Mouse (Mus musculus) forebrain, embryonic 13.5 days (tissue): ENCODE results near the gene Efna2. TPM values are rescaled to one million over a fixed set of nuclear protein-coding genes. Genes with fewer than 3 reads are reported as not detected.

Experiments
- ATAC-seq: fragments of 200-750 bp; cut with Nextera tagmentation; 2 replicates; pipeline ENCODE4 v1.8.0; 2017
- H3K27ac ChIP-seq: fragments of 300-500 bp; sonication (generic); 2 replicates; pipeline ENCODE4 v1.5.1; 2015; ENCODE audit warnings: inconsistent platforms, mild to moderate bottlenecking, moderate library complexity
- H3K27me3 ChIP-seq: fragments of 300-500 bp; sonication (generic); 2 replicates; pipeline ENCODE4 v1.6.1; 2015; ENCODE audit warnings: mild to moderate bottlenecking, inconsistent platforms
- H3K36me3 ChIP-seq: fragments of 300-500 bp; sonication (generic); 2 replicates; pipeline ENCODE4 v1.6.1; 2015; ENCODE audit warnings: mild to moderate bottlenecking, inconsistent platforms; ENCODE audit not compliant: poor library complexity, severe bottlenecking
- H3K4me1 ChIP-seq: fragments of 300-500 bp; sonication (generic); 2 replicates; pipeline ENCODE4 v1.6.1; 2015; ENCODE audit warnings: inconsistent platforms
- H3K4me2 ChIP-seq: fragments of 300-500 bp; sonication (generic); 2 replicates; pipeline ENCODE4 v1.6.1; 2015; ENCODE audit warnings: inconsistent platforms, mild to moderate bottlenecking, moderate library complexity
- H3K4me3 ChIP-seq: fragments of 300-500 bp; sonication (generic); 2 replicates; pipeline ENCODE4 v1.5.1; 2015; ENCODE audit warnings: mild to moderate bottlenecking, inconsistent platforms
- H3K9ac ChIP-seq: fragments of 300-500 bp; sonication (generic); 2 replicates; pipeline ENCODE4 v1.6.1; 2015; ENCODE audit warnings: mild to moderate bottlenecking, inconsistent platforms
- H3K9me3 ChIP-seq: fragments of 300-500 bp; sonication (generic); replicated peaks from 2 replicates; pipeline ENCODE4 v1.6.1; 2016; ENCODE audit warnings: inconsistent platforms
- WGBS: fragments of 180-500 bp; shearing (Covaris S2); methylation state at CpG from one replicate; pipeline ENCODE4 v1.1.7; 2015; 5-methylcytosine and 5-hydroxymethylcytosine counted together
- polyA plus RNA-seq: library from polyadenylated mRNA; unstranded; fragments of >200 nt; fragmentation: Nextera tagmentation; extraction: Ambion mirVana; gene quantifications from 2 replicates; pipeline ENCODE4 v1.2.1, GENCODE M21; 2015

The Efna2 gene
- 17.7 and 19.5 TPM in 2 replicates for polyA plus RNA-seq

- 4% methylated on average over 43 of the region's 106 CpGs for WGBS
- H3K9ac ChIP-seq = peak within 1 kb of the TSS; percentile 98
- peak within 1 kb of the TSS; percentile 77 for H3K4me2 ChIP-seq
- H3K4me1 ChIP-seq = peaks cover 45% of the 10 kb centered on the region
- H3K4me3 ChIP-seq = peak within 1 kb of the TSS; percentile 85
- peak within 1 kb of the TSS; percentile 79 for H3K27ac ChIP-seq
- no peaks in the 10 kb centered on the region for H3K9me3 ChIP-seq
- no peaks in the 10 kb centered on the region for H3K27me3 ChIP-seq
- peak; percentile 84 for ATAC-seq
- peaks cover 22% of the 10 kb centered on the region; the same call in 1 of the 2 replicates for H3K36me3 ChIP-seq
Observed at GRCm38 (mm10) chr10:80179068-80180051, at the start of gene Efna2. Efna2 (plus strand) TSS chr10:80179482.

- H3K36me3 ChIP-seq = peaks cover 100% of the 10 kb centered on the region
- H3K27ac ChIP-seq = no peak overlapping the region
- no peak overlapping the region for H3K4me2 ChIP-seq
- H3K4me3 ChIP-seq = no peak overlapping the region
- H3K9me3 ChIP-seq = no peaks in the 10 kb centered on the region
- 92% methylated on average over 9 of the region's 9 CpGs for WGBS
- H3K9ac ChIP-seq = no peak overlapping the region
- peaks cover 24% of the 10 kb centered on the region for H3K4me1 ChIP-seq
- H3K27me3 ChIP-seq = no peaks in the 10 kb centered on the region
- no peak for ATAC-seq
Observed at GRCm38 (mm10) chr10:80129846-80130245, 49.4 kb upstream of the Efna2 start.

GRCm38 (mm10) chr10:80130403-80131031, 48.8 kb upstream of the Efna2 start:
- ATAC-seq = no peak
- Histone ChIP-seq H3K9ac (no peak overlapping the region), H3K4me1 (peaks cover 24% of the 10 kb centered on the region), H3K27me3 (no peaks in the 10 kb centered on the region), H3K4me2 (no peak overlapping the region), H3K36me3 (peaks cover 100% of the 10 kb centered on the region), H3K27ac (no peak overlapping the region), H3K9me3 (no peaks in the 10 kb centered on the region), H3K4me3 (no peak overlapping the region)
- 87% methylated on average over 18 of the region's 18 CpGs for WGBS

DNA sequence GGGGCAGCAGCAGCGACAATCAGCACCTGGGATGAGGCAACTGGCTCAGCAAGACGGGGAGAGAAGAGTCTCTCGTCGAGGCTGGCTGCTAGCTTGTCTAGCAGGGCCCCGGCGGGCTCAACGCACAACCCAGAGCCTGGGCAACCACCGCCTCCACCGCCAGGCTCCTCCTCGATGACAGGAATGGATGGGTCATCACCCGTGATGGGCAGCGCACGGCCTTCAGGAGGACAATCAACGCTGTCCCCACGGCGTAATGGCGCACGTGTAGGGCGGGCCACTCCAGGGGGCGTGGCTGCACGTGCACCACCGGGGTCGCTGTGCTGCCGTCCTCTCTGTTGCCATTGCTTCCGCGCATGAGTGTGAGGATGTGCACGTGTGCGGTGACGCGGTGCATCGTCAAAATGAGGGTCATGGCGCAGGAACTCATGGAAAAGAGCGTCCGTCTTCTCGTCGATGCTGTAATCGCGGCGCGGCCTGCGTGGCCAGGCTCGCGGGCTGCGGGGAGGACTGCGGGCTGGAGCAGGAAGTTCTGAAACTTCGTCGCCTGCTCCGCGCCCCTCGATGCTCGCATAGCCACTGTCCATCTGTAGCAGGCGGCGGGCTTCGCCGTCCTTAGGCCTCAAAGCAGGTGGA, 47.8 kb upstream of the Efna2 start:
- H3K4me2 ChIP-seq = peak overlapping the region; percentile 37
- peaks cover 28% of the 10 kb centered on the region for H3K4me1 ChIP-seq
- ATAC-seq = peak; percentile 58
- peaks cover 98% of the 10 kb centered on the region for H3K36me3 ChIP-seq
- peak overlapping the region; percentile 34 for H3K9ac ChIP-seq
- H3K27ac ChIP-seq = no peak overlapping the region
- H3K9me3 ChIP-seq = no peaks in the 10 kb centered on the region
- H3K27me3 ChIP-seq = peaks cover 4% of the 10 kb centered on the region; the same call in 1 of the 2 replicates
- H3K4me3 ChIP-seq = no peak overlapping the region; the same call in 1 of the 2 replicates
- WGBS = 17% methylated on average over 55 of the region's 55 CpGs

GRCm38 (mm10) chr10:80131952-80132350, 47.3 kb upstream of the Efna2 start:
- WGBS = 38% methylated on average over 27 of the region's 27 CpGs
- H3K36me3 ChIP-seq = peaks cover 93% of the 10 kb centered on the region
- no peak overlapping the region for H3K4me3 ChIP-seq
- no peaks in the 10 kb centered on the region for H3K9me3 ChIP-seq
- peak overlapping the region; percentile 34; the same call in 1 of the 2 replicates for H3K9ac ChIP-seq
- peak overlapping the region; percentile 37 for H3K4me2 ChIP-seq
- no peak overlapping the region for H3K27ac ChIP-seq
- ATAC-seq = no peak
- peaks cover 33% of the 10 kb centered on the region for H3K4me1 ChIP-seq
- peaks cover 9% of the 10 kb centered on the region for H3K27me3 ChIP-seq

- Histone ChIP-seq H3K4me3 (no peak overlapping the region), H3K27me3 (peaks cover 10% of the 10 kb centered on the region), H3K4me2 (no peak overlapping the region), H3K9me3 (no peaks in the 10 kb centered on the region), H3K27ac (no peak overlapping the region), H3K4me1 (peaks cover 47% of the 10 kb centered on the region), H3K36me3 (peaks cover 79% of the 10 kb centered on the region), H3K9ac (0 out of 2 replicates have a peak overlapping the region, but pooled peaks have one; percentile 16)
- ATAC-seq = no peak
- WGBS = 68% methylated on average over 8 of the region's 8 CpGs
Observed at GRCm38 (mm10) chr10:80133226-80133849, 45.9 kb upstream of the Efna2 start.

GRCm38 (mm10) chr10:80134421-80134820, 44.9 kb upstream of the Efna2 start:
- H3K36me3 ChIP-seq = peaks cover 68% of the 10 kb centered on the region
- ATAC-seq = no peak
- no peak overlapping the region for H3K4me3 ChIP-seq
- no peaks in the 10 kb centered on the region for H3K9me3 ChIP-seq
- 93% methylated on average over 9 of the region's 9 CpGs for WGBS
- no peak overlapping the region for H3K9ac ChIP-seq
- H3K4me2 ChIP-seq = no peak overlapping the region
- no peak overlapping the region; the same call in 1 of the 2 replicates for H3K27ac ChIP-seq
- peaks cover 53% of the 10 kb centered on the region for H3K4me1 ChIP-seq
- peaks cover 10% of the 10 kb centered on the region for H3K27me3 ChIP-seq

- no peak for ATAC-seq
- Histone ChIP-seq H3K4me2 (no peak overlapping the region), H3K27me3 (peaks cover 10% of the 10 kb centered on the region), H3K9me3 (no peaks in the 10 kb centered on the region), H3K36me3 (peaks cover 61% of the 10 kb centered on the region), H3K4me3 (no peak overlapping the region), H3K9ac (no peak overlapping the region), H3K27ac (no peak overlapping the region; the same call in 1 of the 2 replicates), H3K4me1 (peaks cover 56% of the 10 kb centered on the region)
- 91% methylated on average over 10 of the region's 10 CpGs for WGBS
Observed at GRCm38 (mm10) chr10:80135161-80135560, 44.1 kb upstream of the Efna2 start.

DNA sequence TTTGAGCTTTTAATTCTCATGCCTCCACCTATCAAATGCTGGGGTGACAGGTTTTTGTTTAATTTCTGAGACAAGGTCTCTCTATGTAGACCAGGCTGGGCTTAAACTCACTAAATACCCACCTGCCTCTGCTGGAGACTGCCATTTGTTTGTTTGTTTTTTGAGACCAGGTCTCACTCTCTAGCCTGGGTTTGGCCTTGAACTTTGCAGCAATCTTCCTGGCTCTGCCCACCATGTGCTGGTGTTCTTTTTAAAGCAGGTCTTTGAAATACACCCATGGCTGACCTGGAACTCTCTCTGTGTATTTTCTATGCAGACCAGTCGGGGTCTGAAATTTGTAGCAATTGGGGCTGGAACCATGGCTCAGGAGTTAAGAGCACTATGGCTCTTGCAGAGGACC, 43.6 kb upstream of the Efna2 start:
- Histone ChIP-seq H3K36me3 (peaks cover 56% of the 10 kb centered on the region), H3K4me3 (no peak overlapping the region), H3K4me2 (no peak overlapping the region), H3K27me3 (peaks cover 10% of the 10 kb centered on the region), H3K4me1 (peaks cover 59% of the 10 kb centered on the region), H3K9me3 (no peaks in the 10 kb centered on the region), H3K27ac (no peak overlapping the region), H3K9ac (no peak overlapping the region)
- ATAC-seq = no peak
- whole genome bisulfite sequencing = 81% methylated on average over 1 of the region's 1 CpGs

DNA sequence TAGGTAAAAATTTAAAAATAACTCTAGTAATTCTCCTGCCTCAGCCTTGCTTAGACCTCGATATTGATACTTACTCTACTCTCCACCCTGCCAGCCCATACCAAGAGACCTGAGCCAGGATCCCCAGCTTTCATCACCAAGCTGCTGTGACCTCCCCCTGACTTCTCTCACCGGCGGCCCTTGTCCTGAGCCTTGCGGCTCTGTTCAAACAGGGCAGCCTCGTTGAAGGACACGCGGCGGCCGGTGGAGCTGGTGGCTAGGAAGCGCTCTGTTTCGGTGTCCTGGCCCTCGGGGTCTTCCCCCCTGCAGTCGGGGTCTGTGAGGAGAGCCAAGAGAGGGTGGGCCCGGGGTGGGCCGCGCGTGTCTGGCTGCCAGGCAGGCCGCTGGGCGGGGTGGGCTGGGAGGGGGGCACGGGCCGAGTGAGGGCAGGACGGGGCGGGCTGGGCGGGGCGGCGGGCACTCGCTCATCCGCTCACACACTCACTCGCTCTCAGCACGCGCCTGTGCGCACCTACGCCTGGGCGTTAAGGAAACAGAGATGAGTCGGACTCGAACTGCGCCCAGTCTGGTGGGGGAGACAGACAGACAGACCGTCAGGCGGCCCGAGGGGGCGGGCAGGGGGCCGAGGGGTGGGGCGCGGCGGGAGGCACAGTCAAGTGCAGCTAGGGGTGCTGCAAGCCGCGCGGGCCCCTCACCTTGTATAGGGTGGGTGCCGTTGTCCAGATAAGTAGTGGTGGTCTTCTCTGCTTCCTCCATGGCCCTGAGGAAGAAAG, 42.9 kb upstream of the Efna2 start:
- Histone ChIP-seq H3K4me2 (peak overlapping the region; percentile 97), H3K9me3 (no peaks in the 10 kb centered on the region), H3K27ac (peak overlapping the region; percentile 92; the same call in 1 of the 2 replicates), H3K36me3 (peaks cover 49% of the 10 kb centered on the region), H3K27me3 (peaks cover 10% of the 10 kb centered on the region), H3K9ac (peak overlapping the region; percentile 91), H3K4me3 (peak overlapping the region; percentile 74), H3K4me1 (peaks cover 61% of the 10 kb centered on the region)
- WGBS = 21% methylated on average over 45 of the region's 49 CpGs
- ATAC-seq = no peak
